Mouse (Mus musculus): Measurements from ENCODE around the gene Psme3. TPM values are rescaled to one million over a fixed set of nuclear protein-coding genes. Genes with fewer than 3 reads are reported as not detected.
A peak's percentile ranks its signal among the peaks of the same experiment; 100 is the strongest.

Gene Psme3
- polyA plus RNA-seq, 1 experiment from 2014 or later = 44.1 TPM

- DNase-seq (ENCODE audit: low spot score) (peak; percentile 98), ATAC-seq (peak; percentile 99)
- Histone ChIP-seq H3K4me3 (ENCODE audit: low read depth, low read length) (peak within 1 kb of the TSS; percentile 92), H3K4me2 (replicated peaks; ENCODE audit: low read depth, low read length) (peak within 1 kb of the TSS; percentile 82), H3K27me3 (replicated peaks; ENCODE audit: insufficient read depth, low read length) (no peaks in the 10 kb centered on the region), H3K36me3 (ENCODE audit: insufficient read depth, low read length) (peaks cover 13% of the 10 kb centered on the region), H3K4me1 (ENCODE audit: insufficient read depth, low read depth, low read length) (peaks cover 8% of the 10 kb centered on the region), H3K9me3 (ENCODE audit: low read length) (no peaks in the 10 kb centered on the region), H3K27ac (ENCODE audit: low read length) (peak within 1 kb of the TSS; percentile 68), H3K9ac (replicated peaks; ENCODE audit: low read depth) (peak within 1 kb of the TSS; percentile 82)
- peak; percentile 98 for TF ChIP-seq CTCF (IDR thresholded peaks at IDR 0.05)
- TF ChIP-seq EP300 (IDR thresholded peaks at IDR 0.05) = no peak
- 9% methylated on average over 38 of the region's 39 CpGs for WGBS
Measured at GRCm38 (mm10) chr11:101302004-101302798, 13.8 kb upstream of the Psme3 start, which contains the start of gene Becn1. TSS of gene Becn1 (minus strand) at chr11:101302286.

GRCm38 (mm10) chr11:101307744-101308143 is 8.3 kb upstream of the Psme3 start:
- Histone ChIP-seq H3K36me3 (ENCODE audit: insufficient read depth, low read length) (no peaks in the 10 kb centered on the region), H3K9ac (replicated peaks; ENCODE audit: low read depth) (no peak overlapping the region), H3K4me3 (ENCODE audit: low read depth, low read length) (no peak overlapping the region), H3K9me3 (ENCODE audit: low read length) (no peaks in the 10 kb centered on the region), H3K4me1 (ENCODE audit: insufficient read depth, low read depth, low read length) (no peaks in the 10 kb centered on the region), H3K4me2 (replicated peaks; ENCODE audit: low read depth, low read length) (no peak overlapping the region), H3K27ac (ENCODE audit: low read length) (no peak overlapping the region), H3K27me3 (replicated peaks; ENCODE audit: insufficient read depth, low read length) (no peaks in the 10 kb centered on the region)
- ATAC-seq (no peak), DNase-seq (ENCODE audit: low spot score) (no peak)
- WGBS = 11% methylated on average over 5 of the region's 5 CpGs
- TF ChIP-seq CTCF (IDR thresholded peaks at IDR 0.05) = no peak
- no peak for TF ChIP-seq EP300 (IDR thresholded peaks at IDR 0.05)

DNA sequence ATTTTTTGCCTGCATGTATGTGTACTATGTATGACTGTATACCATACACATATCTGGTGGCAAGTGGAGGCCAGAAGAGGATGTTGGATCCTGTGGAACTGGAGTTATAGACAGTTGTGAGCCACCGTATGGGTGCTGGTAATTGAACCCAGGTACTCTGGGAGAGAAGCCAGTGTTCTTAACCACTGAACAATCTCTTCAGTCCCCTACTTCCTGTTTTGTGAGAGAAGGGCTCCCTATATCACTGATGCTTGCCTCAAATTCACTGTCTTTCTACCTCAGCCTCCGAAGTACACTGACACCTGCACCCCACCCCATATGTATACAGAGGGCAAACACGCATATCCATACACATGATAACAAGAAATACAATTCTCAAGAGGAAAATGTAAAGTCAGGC is 4.9 kb upstream of the Psme3 start:
- 77% methylated on average over 3 of the region's 3 CpGs for WGBS
- Histone ChIP-seq H3K27me3 (replicated peaks; ENCODE audit: insufficient read depth, low read length) (no peaks in the 10 kb centered on the region), H3K9me3 (ENCODE audit: low read length) (no peaks in the 10 kb centered on the region), H3K36me3 (ENCODE audit: insufficient read depth, low read length) (no peaks in the 10 kb centered on the region), H3K27ac (ENCODE audit: low read length) (no peak overlapping the region), H3K4me1 (ENCODE audit: insufficient read depth, low read depth, low read length) (no peaks in the 10 kb centered on the region), H3K4me3 (ENCODE audit: low read depth, low read length) (no peak overlapping the region), H3K4me2 (replicated peaks; ENCODE audit: low read depth, low read length) (no peak overlapping the region), H3K9ac (replicated peaks; ENCODE audit: low read depth) (no peak overlapping the region)
- TF ChIP-seq EP300 (IDR thresholded peaks at IDR 0.05) (no peak), CTCF (IDR thresholded peaks at IDR 0.05) (no peak)
- DNase-seq (ENCODE audit: low spot score) (no peak), ATAC-seq (no peak)

DNA sequence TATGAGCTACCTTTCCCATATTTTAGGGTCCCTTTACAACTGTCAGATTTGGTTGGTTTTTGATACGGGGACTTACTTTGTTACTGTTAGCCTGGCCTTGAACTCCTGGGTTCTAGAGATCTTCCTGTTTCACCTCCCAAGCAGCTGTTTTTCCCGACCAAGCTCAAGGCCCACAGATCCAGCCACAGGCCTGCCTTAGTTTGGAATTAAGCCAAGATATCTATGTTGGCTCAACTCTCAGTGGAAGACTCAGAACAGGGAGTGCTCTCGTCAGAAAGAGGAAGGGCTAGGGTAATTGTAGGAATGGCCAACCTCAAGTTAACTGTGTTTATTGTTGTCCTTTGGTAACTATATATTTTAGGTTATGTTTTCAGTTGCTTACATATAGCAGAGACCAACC is 3.9 kb upstream of the Psme3 start:
- WGBS = 35% methylated on average over 3 of the region's 3 CpGs
- H3K4me1 ChIP-seq (ENCODE audit: insufficient read depth, low read depth, low read length) = peaks cover 3% of the 10 kb centered on the region; the same call in 1 of the 2 replicates
- ATAC-seq = no peak
- no peaks in the 10 kb centered on the region for H3K27me3 ChIP-seq (replicated peaks; ENCODE audit: insufficient read depth, low read length)
- no peak for DNase-seq (ENCODE audit: low spot score)
- no peak overlapping the region for H3K4me3 ChIP-seq (ENCODE audit: low read depth, low read length)
- no peak for TF ChIP-seq CTCF (IDR thresholded peaks at IDR 0.05)
- no peak for TF ChIP-seq EP300 (IDR thresholded peaks at IDR 0.05)
- H3K4me2 ChIP-seq (replicated peaks; ENCODE audit: low read depth, low read length) = no peak overlapping the region
- H3K9ac ChIP-seq (replicated peaks; ENCODE audit: low read depth) = no peak overlapping the region
- H3K36me3 ChIP-seq (ENCODE audit: insufficient read depth, low read length) = no peaks in the 10 kb centered on the region
- no peaks in the 10 kb centered on the region for H3K9me3 ChIP-seq (ENCODE audit: low read length)
- H3K27ac ChIP-seq (ENCODE audit: low read length) = no peak overlapping the region

DNA sequence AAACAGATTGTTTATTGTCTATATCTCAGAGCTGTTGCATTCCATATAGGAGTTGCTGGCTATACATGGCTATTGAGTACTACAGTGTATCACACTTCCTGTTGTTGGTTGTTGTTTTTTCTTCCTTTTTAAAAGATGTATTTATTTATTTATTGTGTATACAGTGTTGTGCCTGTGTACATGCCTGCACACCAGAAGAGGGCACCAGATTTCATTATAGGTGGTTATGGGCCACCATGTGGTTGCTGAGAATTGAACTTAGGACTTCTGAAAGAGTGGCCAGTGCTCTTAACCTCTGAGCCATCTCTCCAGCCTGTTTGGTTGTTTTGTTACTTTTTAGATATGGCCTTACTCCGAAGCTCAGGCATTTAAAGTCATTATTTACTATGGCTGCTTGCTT is 1.4 kb upstream of the Psme3 start:
- H3K9me3 ChIP-seq (ENCODE audit: low read length) = no peaks in the 10 kb centered on the region
- H3K4me2 ChIP-seq (replicated peaks; ENCODE audit: low read depth, low read length) = no peak overlapping the region
- 88% methylated on average over 1 of the region's 1 CpGs for WGBS
- H3K27me3 ChIP-seq (replicated peaks; ENCODE audit: insufficient read depth, low read length) = no peaks in the 10 kb centered on the region
- peaks cover 3% of the 10 kb centered on the region; the same call in 1 of the 2 replicates for H3K4me1 ChIP-seq (ENCODE audit: insufficient read depth, low read depth, low read length)
- peaks cover 6% of the 10 kb centered on the region; the same call in 1 of the 2 replicates for H3K36me3 ChIP-seq (ENCODE audit: insufficient read depth, low read length)
- H3K9ac ChIP-seq (replicated peaks; ENCODE audit: low read depth) = no peak overlapping the region
- ATAC-seq (no peak), DNase-seq (ENCODE audit: low spot score) (no peak)
- TF ChIP-seq EP300 (IDR thresholded peaks at IDR 0.05) (no peak), CTCF (IDR thresholded peaks at IDR 0.05) (0 out of 2 replicates have a peak, but pooled peaks have one; percentile 15)
- H3K4me3 ChIP-seq (ENCODE audit: low read depth, low read length) = no peak overlapping the region
- H3K27ac ChIP-seq (ENCODE audit: low read length) = no peak overlapping the region

- no peak for TF ChIP-seq EP300 (IDR thresholded peaks at IDR 0.05)
- no peak for TF ChIP-seq CTCF (IDR thresholded peaks at IDR 0.05)
- Histone ChIP-seq H3K36me3 (ENCODE audit: insufficient read depth, low read length) (peaks cover 11% of the 10 kb centered on the region; the same call in 1 of the 2 replicates), H3K4me3 (ENCODE audit: low read depth, low read length) (peak overlapping the region; percentile 98), H3K27ac (ENCODE audit: low read length) (peak overlapping the region; percentile 59; the same call in 1 of the 2 replicates), H3K4me1 (ENCODE audit: insufficient read depth, low read depth, low read length) (peaks cover 3% of the 10 kb centered on the region; the same call in 1 of the 2 replicates), H3K4me2 (replicated peaks; ENCODE audit: low read depth, low read length) (peak overlapping the region; percentile 89), H3K9me3 (ENCODE audit: low read length) (no peaks in the 10 kb centered on the region), H3K27me3 (replicated peaks; ENCODE audit: insufficient read depth, low read length) (no peaks in the 10 kb centered on the region), H3K9ac (replicated peaks; ENCODE audit: low read depth) (peak overlapping the region; percentile 87; the same call in 1 of the 2 replicates)
- DNase-seq (ENCODE audit: low spot score) = no peak
- 85% methylated on average over 8 of the region's 8 CpGs for WGBS
- no peak for ATAC-seq
Measured at GRCm38 (mm10) chr11:101315082-101315650, 847 bp upstream of the Psme3 start.

Data from lung, postnatal 0 days (tissue).